In the genomic region with DNA sequence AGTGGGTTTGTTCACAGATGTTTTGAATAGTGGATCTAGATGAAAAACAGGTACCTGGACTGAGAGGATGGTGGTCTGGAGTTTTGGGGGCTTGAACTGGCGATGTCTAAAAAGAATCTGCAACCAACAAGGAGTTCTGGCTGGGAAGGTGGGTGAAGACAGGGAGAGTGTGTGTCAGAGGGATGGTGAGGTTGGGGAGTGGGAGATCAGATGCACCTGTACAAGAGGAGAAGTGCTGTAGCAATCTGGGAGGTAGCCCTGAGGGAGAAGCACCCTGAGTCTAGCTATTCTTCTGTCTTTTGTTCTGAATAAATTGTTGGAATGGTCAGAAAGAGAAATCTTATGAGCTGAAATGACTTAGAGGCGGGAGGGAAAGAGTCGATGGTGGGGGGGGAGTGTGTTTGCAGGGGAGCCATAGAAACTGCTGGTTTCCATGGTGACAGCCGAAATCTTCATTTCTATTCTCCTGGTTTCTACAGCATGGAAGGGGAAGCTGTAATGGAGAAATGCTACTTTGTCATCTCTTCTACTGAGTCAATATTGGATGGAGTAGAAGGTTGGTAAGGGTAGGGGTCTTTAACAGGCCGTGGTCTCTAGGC, we compare ENCODE assay signal across 12 mouse cellular contexts.
DNase-seq lines count a peak whose midpoint lies in the region; ATAC-seq and TF ChIP-seq lines count a peak whose summit lies in the region.
"Had no signal": no experiment of that assay in that cellular context is flagged by ENCODE, and none has a peak within 500 bp of the region (broad histone marks: within the 10 kb centered on the region; RNA-seq: fewer than 3 reads in every experiment).

No protein-coding gene starts in this region.

- DNase-seq in layer of hippocampus, adult 2 months (ENCODE audit: low spot score in 2 of 2): peak; percentile 62 to 70
- no peak for DNase-seq in layer of hippocampus, adult 9-10 months (ENCODE audit: low spot score)
- DNase-seq in left cerebral cortex, postnatal 25 days (ENCODE audit: low spot score in 2 of 2): peak; percentile 68 to 81
- peak; percentile 41 for DNase-seq in right cerebral cortex, postnatal 25 days
- DNase-seq in B cell, adult 2 months: no peak
- no peak for DNase-seq in heart, adult 8-10 months (ENCODE audit: low spot score)
- DNase-seq: adrenal gland, adult 2 months; gastrocnemius, postnatal 36 days had no signal

- H3K4me2 ChIP-seq in forebrain, embryonic 15.5 days (replicated peaks): peak overlapping the region; percentile 25; the same call in 1 of the 2 replicates
- H3K4me2 ChIP-seq: limb, embryonic 15.5 days had no signal

- ATAC-seq in forebrain, embryonic 15.5 days (replicated peaks): peak; percentile 79
- ATAC-seq: intestine, postnatal 0 days had no signal

- H3K27ac ChIP-seq in layer of hippocampus, adult 2 months: peak overlapping the region; percentile 94
- peak overlapping the region; percentile 78 for H3K27ac ChIP-seq in forebrain, embryonic 15.5 days (replicated peaks)
- H3K27ac ChIP-seq: limb, embryonic 15.5 days had no signal

- no peaks in the 10 kb centered on the region for H3K9me3 ChIP-seq in forebrain, embryonic 15.5 days
- H3K9me3 ChIP-seq: limb, embryonic 15.5 days had no signal

- 44% methylated on average over 5 of the region's 5 CpGs for WGBS in forebrain, embryonic 15.5 days

- H3K27me3 ChIP-seq in forebrain, embryonic 15.5 days: no peaks in the 10 kb centered on the region
- H3K27me3 ChIP-seq: limb, embryonic 15.5 days had no signal

- intact Hi-C loops in left cerebral cortex, postnatal 25 days (cut with DNase I): no loop called here

- peaks cover 5% of the 10 kb centered on the region; the same call in 1 of the 2 replicates for H3K4me1 ChIP-seq in forebrain, embryonic 15.5 days
- H3K4me1 ChIP-seq: limb, embryonic 15.5 days had no signal

- no peak for TF ChIP-seq CTCF in layer of hippocampus, adult 2 months (conservative IDR thresholded peaks at IDR 0.05)

- H3K4me3 ChIP-seq in layer of hippocampus, adult 2 months: peak overlapping the region; percentile 51
- H3K4me3 ChIP-seq in forebrain, embryonic 15.5 days: no peak overlapping the region
- H3K4me3 ChIP-seq: limb, embryonic 15.5 days; myocyte had no signal

- no peaks in the 10 kb centered on the region for H3K36me3 ChIP-seq in forebrain, embryonic 15.5 days
- H3K36me3 ChIP-seq: limb, embryonic 15.5 days had no signal

- no peak overlapping the region for H3K9ac ChIP-seq in forebrain, embryonic 15.5 days (replicated peaks)
- H3K9ac ChIP-seq: limb, embryonic 15.5 days had no signal

Comparison
In these comparisons a context has a peak if more than half of its experiments do, and no peak if none do; other contexts are left out.
1. DNase-seq: peak in layer of hippocampus, adult 2 months (2 of 2), left cerebral cortex, postnatal 25 days (2 of 2) and right cerebral cortex, postnatal 25 days (single experiment); none in layer of hippocampus, adult 9-10 months (single experiment), B cell, adult 2 months (0 of 2) and heart, adult 8-10 months (single experiment).